Mouse (Mus musculus) CH12.LX (cell line): ENCODE measurements around the gene Fat3. TPM values are rescaled to one million over a fixed set of nuclear protein-coding genes. Genes with fewer than 3 reads are reported as not detected.

Source experiments
- DNase-seq: peaks from one replicate; pipeline ENCODE4 v3.0.0-alpha.2; 2013; ENCODE audit errors: extremely low read depth
- H3K27ac ChIP-seq: 2 replicates; pipeline ENCODE4 v1.5.1; 2012; ENCODE audit warnings: low read depth, mild to moderate bottlenecking, control low read depth, moderate library complexity; ENCODE audit not compliant: insufficient read depth
- H3K27me3 ChIP-seq: replicated peaks from 2 replicates; pipeline ENCODE3; 2012; ENCODE audit warnings: inconsistent platforms
- H3K36me3 ChIP-seq, 2 experiments: replicated peaks in 1 of 2; 2 replicates each; pipeline versions ENCODE3 to v1.6.1; 2012; ENCODE audit warnings: inconsistent platforms in 1 of 2, low read length in 1 of 2, mild to moderate bottlenecking in 1 of 2, mixed read lengths in 1 of 2, moderate library complexity in 1 of 2; ENCODE audit not compliant: control insufficient read depth in 1 of 2, insufficient read depth in 1 of 2
- H3K4me1 ChIP-seq, 2 experiments: 2 replicates each; pipeline ENCODE4 v1.6.1; 2012; ENCODE audit warnings: inconsistent platforms in 1 of 2, moderate library complexity in 1 of 2; ENCODE audit not compliant: insufficient read depth in 2 of 2, control insufficient read depth in 1 of 2
- H3K4me2 ChIP-seq: 2 replicates; pipeline ENCODE4 v1.6.1; 2012; ENCODE audit warnings: low read depth, mild to moderate bottlenecking, control low read depth; ENCODE audit not compliant: poor library complexity, insufficient read depth, severe bottlenecking
- H3K4me3 ChIP-seq, 3 experiments: fragments of 150-350 bp in 1 of 3; sonication (generic) in 1 of 3; replicated peaks in 1 of 3; 2 replicates each; pipeline versions ENCODE3 to v1.5.1; 2011 to 2012; ENCODE audit warnings: low read depth in 2 of 3, low read length in 2 of 3, mild to moderate bottlenecking in 2 of 3, moderate library complexity in 2 of 3, control low read depth in 1 of 3, improper control_type of control experiment in 1 of 3, inconsistent platforms in 1 of 3, mixed read lengths in 1 of 3; ENCODE audit not compliant: poor library complexity in 1 of 3
- H3K79me2 ChIP-seq: replicated peaks from 2 replicates; pipeline ENCODE4 v1.6.1; 2012; ENCODE audit warnings: mild to moderate bottlenecking, moderate library complexity; ENCODE audit not compliant: control insufficient read depth, poor library complexity, insufficient read depth, severe bottlenecking; ENCODE audit errors: extremely low read depth
- H3K9ac ChIP-seq: 2 replicates; pipeline ENCODE4 v1.6.1; 2012; ENCODE audit warnings: low read depth, mild to moderate bottlenecking, control low read depth, moderate library complexity; ENCODE audit not compliant: insufficient read depth
- H3K9me3 ChIP-seq: replicated peaks from 2 replicates; pipeline ENCODE3; 2012; ENCODE audit warnings: low read length, inconsistent platforms, mixed read lengths
- BHLHE40 ChIP-seq: IDR thresholded peaks from 2 replicates; pipeline ENCODE4 v1.6.1; 2011; ENCODE audit warnings: mild to moderate bottlenecking, low read depth, low read length, improper control_type of control experiment
- CHD1 ChIP-seq: IDR thresholded peaks from 2 replicates; pipeline ENCODE4 v1.6.1; 2012; ENCODE audit warnings: low read depth, low read length, improper control_type of control experiment, inconsistent platforms
- CHD2 ChIP-seq: IDR thresholded peaks from 2 replicates; pipeline ENCODE4 v1.6.1; 2011; ENCODE audit warnings: low read length, improper control_type of control experiment
- JUN ChIP-seq: IDR thresholded peaks from 2 replicates; pipeline ENCODE4 v1.6.1; 2011; ENCODE audit warnings: low read depth, mild to moderate bottlenecking, low read length, improper control_type of control experiment, moderate library complexity; ENCODE audit not compliant: insufficient read depth
- KAT2A ChIP-seq: IDR thresholded peaks from 2 replicates; pipeline ENCODE4 v1.6.1; 2012; ENCODE audit warnings: low read length, improper control_type of control experiment, inconsistent platforms; ENCODE audit not compliant: insufficient replicate concordance
- MAX ChIP-seq: IDR thresholded peaks from 2 replicates; pipeline ENCODE4 v1.6.1; 2011; ENCODE audit warnings: low read length, improper control_type of control experiment
- MEF2A ChIP-seq: IDR thresholded peaks from 2 replicates; pipeline ENCODE4 v1.6.1; 2014; ENCODE audit warnings: low read depth, mild to moderate bottlenecking, inconsistent platforms, low read length, improper control_type of control experiment, borderline replicate concordance
- MXI1 ChIP-seq: IDR thresholded peaks from 2 replicates; pipeline ENCODE4 v1.6.1; 2011; ENCODE audit warnings: mild to moderate bottlenecking, low read depth, low read length, improper control_type of control experiment
- MYC ChIP-seq: IDR thresholded peaks from 2 replicates; pipeline ENCODE4 v1.6.1; 2011; ENCODE audit warnings: low read depth, mild to moderate bottlenecking, improper control_type of control experiment, low read length
- NELFE ChIP-seq: IDR thresholded peaks from 2 replicates; pipeline ENCODE4 v1.6.1; 2011; ENCODE audit warnings: low read depth, low read length, improper control_type of control experiment
- PAX5 ChIP-seq: IDR thresholded peaks from 2 replicates; pipeline ENCODE4 v1.6.1; 2012; ENCODE audit warnings: low read length, inconsistent platforms, mixed read lengths
- POLR2AphosphoS2 ChIP-seq: IDR thresholded peaks from 2 replicates; pipeline ENCODE4 v1.6.1; 2011; ENCODE audit warnings: low read depth, low read length, improper control_type of control experiment
- RAD21 ChIP-seq: IDR thresholded peaks from 2 replicates; pipeline ENCODE4 v1.6.1; 2011; ENCODE audit warnings: low read depth, mild to moderate bottlenecking, low read length, improper control_type of control experiment, moderate library complexity
- RCOR1 ChIP-seq: conservative IDR thresholded peaks from 2 replicates; pipeline ENCODE4 v1.6.1; 2012; ENCODE audit warnings: low read depth, mild to moderate bottlenecking, inconsistent platforms, low read length, improper control_type of control experiment
- SIN3A ChIP-seq: IDR thresholded peaks from 2 replicates; pipeline ENCODE4 v1.6.1; 2012; ENCODE audit warnings: low read length, improper control_type of control experiment, inconsistent platforms
- SMC3 ChIP-seq: IDR thresholded peaks from 2 replicates; pipeline ENCODE4 v1.6.1; 2011; ENCODE audit warnings: low read depth, low read length, improper control_type of control experiment
- TBP ChIP-seq: conservative IDR thresholded peaks from 2 replicates; pipeline ENCODE4 v1.6.1; 2011; ENCODE audit warnings: low read depth, low read length, improper control_type of control experiment
- TCF12 ChIP-seq: IDR thresholded peaks from 2 replicates; pipeline ENCODE4 v1.6.1; 2014; ENCODE audit warnings: low read depth, mild to moderate bottlenecking, inconsistent platforms, low read length, improper control_type of control experiment
- UBTF ChIP-seq: IDR thresholded peaks from 2 replicates; pipeline ENCODE4 v1.6.1; 2012; ENCODE audit warnings: low read depth, mild to moderate bottlenecking, inconsistent platforms, low read length, improper control_type of control experiment, moderate library complexity
- USF1 ChIP-seq: IDR thresholded peaks from 2 replicates; pipeline ENCODE4 v1.6.1; 2014; ENCODE audit warnings: low read depth, mild to moderate bottlenecking, inconsistent platforms, low read length, improper control_type of control experiment
- ZC3H11A ChIP-seq: IDR thresholded peaks from 2 replicates; pipeline ENCODE4 v1.6.1; 2012; ENCODE audit warnings: low read depth, mild to moderate bottlenecking, inconsistent platforms, low read length, improper control_type of control experiment
- ZKSCAN1 ChIP-seq: IDR thresholded peaks from 2 replicates; pipeline ENCODE4 v1.6.1; 2012; ENCODE audit warnings: low read depth, inconsistent platforms, low read length, improper control_type of control experiment, borderline replicate concordance
- dilution Hi-C: fragments of 300-500 bp; cut with MboI; formaldehyde crosslinking; loops from 2 replicates; pipeline ENCODE4 v1.14.3; 2020; ENCODE audit warnings: low sequenced_read_pairs; ENCODE audit not compliant: extremely low pct_unique_long_range_greater_than_20kb, extremely low pct_ligation_motif_present
- in situ Hi-C: fragments of 300-500 bp; cut with MboI; formaldehyde crosslinking; loops from 3 replicates; pipeline ENCODE4 v1.14.3; 2019; ENCODE audit warnings: low sequenced_read_pairs, low pct_ligation_motif_present, low pct_unique_long_range_greater_than_20kb, mixed read lengths
- polyA plus RNA-seq: library from polyadenylated mRNA; unstranded; fragments of >175 nt; gene quantifications from 2 replicates; pipeline ENCODE4 v1.2.1, GENCODE M21; 2012; ENCODE audit warnings: low read depth; ENCODE audit not compliant: insufficient read length
- total RNA-seq, 2 experiments: library from RNA; depleted of rRNA; stranded (reverse); fragments of 300-350 nt in 1 of 2; fragments of >200 nt in 1 of 2; gene quantifications; 2 replicates each; pipeline ENCODE4 v1.2.3; 2012 to 2014

Fat3 gene
- total and polyA plus RNA-seq, 3 experiments = 0.03 to 0.07 TPM; not detected in 1

- DNase-seq = no peak
- no peaks in the 10 kb centered on the region for H3K9me3 ChIP-seq
- H3K79me2 ChIP-seq = no peaks in the 10 kb centered on the region
- no peak overlapping the region for H3K9ac ChIP-seq
- H3K4me3 ChIP-seq = no peak overlapping the region
- H3K4me2 ChIP-seq = no peak overlapping the region
- no peaks in the 10 kb centered on the region for H3K27me3 ChIP-seq
- in situ Hi-C loops = no loop called here
- no peak for TF ChIP-seq TCF12
- no peak for TF ChIP-seq ZKSCAN1
- TF ChIP-seq ZC3H11A = no peak
- TF ChIP-seq BHLHE40 = no peak
- no peak for TF ChIP-seq MEF2A
- TF ChIP-seq PAX5 = no peak
- no peak for TF ChIP-seq RAD21
- TF ChIP-seq NELFE = no peak
- no peak for TF ChIP-seq KAT2A
- no peak for TF ChIP-seq MYC
- no peak for TF ChIP-seq TBP
- TF ChIP-seq JUN = no peak
- TF ChIP-seq SIN3A = no peak
- no peak for TF ChIP-seq UBTF
- TF ChIP-seq MXI1 = no peak
- no peak for TF ChIP-seq CHD2
- TF ChIP-seq, all 38 proteins: peak for 0
- Histone ChIP-seq H3K27ac (no peak overlapping the region), H3K36me3 (no peaks in the 10 kb centered on the region), H3K4me1 (0 out of 4 replicates have a peak, but pooled peaks cover 0 to 3% of the 10 kb centered on the region in 2 experiments)
- dilution Hi-C loops = no loop called here
Measured at GRCm38 (mm10) chr9:15992158-15992846, 508.8 kb downstream of the Fat3 start.

DNA sequence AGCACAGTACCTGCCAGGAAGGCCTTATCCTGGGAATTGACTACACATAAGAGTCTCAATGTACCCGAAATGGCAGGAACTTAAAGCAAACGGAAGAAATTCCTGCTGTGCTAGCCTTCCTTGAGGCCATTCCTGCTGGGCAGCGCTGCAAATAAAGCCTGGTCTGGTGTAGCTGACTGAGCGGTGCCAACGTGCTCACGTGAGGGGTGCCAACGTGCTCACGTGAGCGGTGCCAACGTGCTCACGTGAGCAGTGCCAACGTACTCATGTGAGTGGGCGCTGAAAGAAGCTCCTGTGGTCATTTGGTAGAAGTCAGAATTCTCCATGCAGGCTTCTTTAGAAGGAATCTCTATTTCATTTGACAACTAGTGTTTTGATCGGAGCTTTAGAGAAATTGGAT, 522.8 kb downstream of the Fat3 start:
- no peaks in the 10 kb centered on the region for H3K4me1 ChIP-seq
- no peaks in the 10 kb centered on the region for H3K36me3 ChIP-seq
- H3K27me3 ChIP-seq = no peaks in the 10 kb centered on the region
- no peak overlapping the region for H3K4me2 ChIP-seq
- no peak for DNase-seq
- H3K27ac ChIP-seq = no peak overlapping the region
- no peak overlapping the region for H3K9ac ChIP-seq
- no peaks in the 10 kb centered on the region for H3K79me2 ChIP-seq
- in situ Hi-C loops (no loop called here), dilution Hi-C loops (no loop called here)
- H3K4me3 ChIP-seq = no peak overlapping the region
- no peaks in the 10 kb centered on the region for H3K9me3 ChIP-seq
- TF ChIP-seq MEF2A = no peak
- no peak for TF ChIP-seq USF1
- no peak for TF ChIP-seq MYC
- TF ChIP-seq BHLHE40 = peak; percentile 83
- no peak for TF ChIP-seq CHD1
- no peak for TF ChIP-seq RCOR1
- no peak for TF ChIP-seq MAX
- TF ChIP-seq POLR2AphosphoS2 = no peak
- no peak for TF ChIP-seq SMC3
